ENCODE assay signal across 9 mouse cellular contexts in the genomic region with DNA sequence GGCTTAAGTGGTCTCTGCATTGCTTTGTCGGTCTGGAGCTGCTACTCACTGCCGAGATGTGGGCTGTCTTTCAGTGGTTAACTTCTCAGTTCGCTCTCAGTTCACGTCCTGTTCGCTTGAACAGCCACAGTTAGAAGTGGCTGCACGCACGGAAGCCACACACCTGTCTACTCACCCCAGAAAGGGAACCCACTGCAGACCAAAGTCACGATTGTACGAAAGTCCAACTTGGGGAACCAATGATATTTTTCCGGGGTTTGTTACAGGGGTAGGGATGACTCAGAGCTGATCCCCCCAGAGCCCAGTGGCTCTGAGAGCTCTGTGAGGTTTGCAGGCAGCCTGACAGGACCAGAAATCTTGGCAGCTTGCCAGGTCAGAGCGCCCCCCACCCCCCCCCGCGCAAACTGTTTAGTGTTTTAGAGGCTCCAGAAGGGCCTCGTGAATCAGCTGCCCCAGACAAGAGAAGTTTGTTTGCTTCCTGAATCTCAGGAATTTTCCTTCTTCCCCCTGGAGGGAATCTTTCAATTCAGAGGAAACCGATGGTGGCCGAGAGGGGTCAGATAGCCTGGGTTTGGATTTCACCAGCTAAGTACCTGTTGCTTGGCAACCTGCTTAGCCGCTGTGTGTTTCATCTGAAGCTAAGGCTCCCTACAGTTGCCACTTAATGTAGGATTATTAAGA.
DNase-seq lines count a peak whose midpoint lies in the region; ATAC-seq lines count a peak whose summit lies in the region.
"Had no signal": no experiment of that assay in that cellular context is flagged by ENCODE, and none has a peak within 500 bp of the region (broad histone marks: within the 10 kb centered on the region; RNA-seq: fewer than 3 reads in every experiment).

No protein-coding gene starts in this region.

- H3K27me3 ChIP-seq in hindbrain, embryonic 14.5 days (ENCODE audit: control insufficient read depth, insufficient read depth, low read length): no peaks in the 10 kb centered on the region

- peak overlapping the region; percentile 53 for H3K4me2 ChIP-seq in hindbrain, embryonic 14.5 days (replicated peaks)

- ATAC-seq in hindbrain, embryonic 14.5 days (ENCODE audit: low FRiP score): peak; percentile 86
- peak; percentile 43; the same call in 1 of the 2 replicates for ATAC-seq in megakaryocyte, adult 5-6 weeks (ENCODE audit: poor library complexity, severe bottlenecking)
- ATAC-seq in monocyte, adult 5-6 weeks (replicated peaks; ENCODE audit: insufficient number of reproducible peaks, low FRiP score, low TSS enrichment, poor library complexity, severe bottlenecking): no peak

- no peaks in the 10 kb centered on the region for H3K9me3 ChIP-seq in hindbrain, embryonic 14.5 days (ENCODE audit: control insufficient read depth, low read length)

- H3K36me3 ChIP-seq in hindbrain, embryonic 14.5 days (replicated peaks; ENCODE audit: control insufficient read depth, insufficient read depth): no peaks in the 10 kb centered on the region

- H3K27ac ChIP-seq in hindbrain, embryonic 14.5 days: peak overlapping the region; percentile 8; the same call in 1 of the 2 replicates
- H3K27ac ChIP-seq: macrophage had no signal

- peak overlapping the region; percentile 35 for H3K4me3 ChIP-seq in hindbrain, embryonic 14.5 days (replicated peaks; ENCODE audit: low read length)

- DNase-seq in T-cell, adult 2 months (ENCODE audit: low spot score): peak; percentile 10
- DNase-seq in cerebellum, adult 8-10 months: peak; percentile 3
- peak; percentile 94 for DNase-seq in forelimb bud, embryonic 11.5 days (ENCODE audit: low read depth, low spot score)
- DNase-seq in hindbrain, embryonic 14.5 days (ENCODE audit: low spot score): peak; percentile 75
- DNase-seq in left cerebral cortex, postnatal 10 days (ENCODE audit: extremely low spot score in 1 of 2, low spot score in 2 of 2): peak; percentile 62 to 87
- peak; percentile 41 to 56 for DNase-seq in right cerebral cortex, adult 2 months (ENCODE audit: low spot score in 2 of 2)

- WGBS in hindbrain, embryonic 14.5 days: under 1% methylated on average over 17 of the region's 17 CpGs

- 0 out of 2 replicates have a peak, but pooled peaks cover 2% of the 10 kb centered on the region for H3K4me1 ChIP-seq in hindbrain, embryonic 14.5 days (replicated peaks; ENCODE audit: control insufficient read depth, insufficient read depth, low read length)

- intact Hi-C loops in left cerebral cortex, postnatal 10 days (cut with DNase I): no loop called here

- peak overlapping the region; percentile 14 for H3K9ac ChIP-seq in hindbrain, embryonic 14.5 days

Comparison
In these comparisons a context has a peak if more than half of its experiments do, and no peak if none do; other contexts are left out.
1. DNase-seq: peak in every context shown above with its lines; median percentile 94 in forelimb bud, embryonic 11.5 days; 75 in hindbrain, embryonic 14.5 days; 74 in left cerebral cortex, postnatal 10 days; 48 in right cerebral cortex, adult 2 months; 10 in T-cell, adult 2 months; 3 in cerebellum, adult 8-10 months.